Mouse (Mus musculus) lung, postnatal 10 days (tissue): ENCODE results near the gene Lrr1.
"Not testable (repeated sequence)": the region's sequence is repeated elsewhere in the genome, so short reads cannot be mapped to it uniquely, and the experiment has no call there.

Experiments
- DNase-seq: peaks from one replicate; pipeline ENCODE4 v3.0.0; 2021

Gene Lrr1

GRCm38 (mm10) chr12:69166861-69167581 lies 1.6 kb upstream of the Lrr1 start:
- DNase-seq = not testable (repeated sequence)

GRCm38 (mm10) chr12:69167656-69168460 lies 756 bp upstream of the Lrr1 start:
- no peak for DNase-seq

- no peak for DNase-seq
Observed at GRCm38 (mm10) chr12:69171307-69171706, 2.7 kb downstream of the Lrr1 start.

GRCm38 (mm10) chr12:69175975-69176374 lies 7.4 kb downstream of the Lrr1 start:
- no peak for DNase-seq

- no peak for DNase-seq
Observed at GRCm38 (mm10) chr12:69177526-69177925, 8.9 kb downstream of the Lrr1 start.

GRCm38 (mm10) chr12:69179371-69179770 lies 10.8 kb downstream of the Lrr1 start:
- no peak for DNase-seq

- no peak for DNase-seq
Observed at GRCm38 (mm10) chr12:69181800-69182199, 13.2 kb downstream of the Lrr1 start.

GRCm38 (mm10) chr12:69183583-69184308 lies 15.1 kb downstream of the Lrr1 start, which contains the start of the genes Rpl36al and Mgat2:
Gene Rpl36al (minus strand): TSS chr12:69184083.
Gene Mgat2 (plus strand): TSS chr12:69184157.
- peak; percentile 99 for DNase-seq

GRCm38 (mm10) chr12:69184342-69185295 lies 16.0 kb downstream of the Lrr1 start:
- peak; percentile 65 for DNase-seq

GRCm38 (mm10) chr12:69185371-69185770 lies 16.8 kb downstream of the Lrr1 start:
- DNase-seq = no peak

- no peak for DNase-seq
Observed at GRCm38 (mm10) chr12:69186811-69187471, 18.3 kb downstream of the Lrr1 start.

- no peak for DNase-seq
Observed at GRCm38 (mm10) chr12:69190074-69190473, 21.5 kb downstream of the Lrr1 start.

GRCm38 (mm10) chr12:69190522-69190921 lies 21.9 kb downstream of the Lrr1 start:
- peak; percentile 24 for DNase-seq

GRCm38 (mm10) chr12:69191396-69191795 lies 22.8 kb downstream of the Lrr1 start:
- DNase-seq = no peak

- no peak for DNase-seq
Observed at GRCm38 (mm10) chr12:69192637-69193036, 24.0 kb downstream of the Lrr1 start.

- DNase-seq = peak; percentile 67
Observed at GRCm38 (mm10) chr12:69196444-69197377, 28.1 kb downstream of the Lrr1 start, which contains the start of gene Gm49383. Gene Gm49383 (minus strand): TSS chr12:69197104.

GRCm38 (mm10) chr12:69197378-69198163 lies 29.0 kb downstream of the Lrr1 start:
- peak; percentile 71 for DNase-seq

GRCm38 (mm10) chr12:69198164-69198535 lies 29.5 kb downstream of the Lrr1 start, which contains the start of gene Dnaaf2:
Gene Dnaaf2 (minus strand): TSS chr12:69198429.
- DNase-seq = peak; percentile 83

- no peak for DNase-seq
Observed at GRCm38 (mm10) chr12:69198985-69199384, 30.4 kb downstream of the Lrr1 start.
